Mouse (Mus musculus): ENCODE measurements around the gene Usp35. TPM values are rescaled to one million over a fixed set of nuclear protein-coding genes. Genes with fewer than 3 reads are reported as not detected.

Gene Usp35
- polyA plus RNA-seq, 1 experiment: 1.6 TPM

DNA sequence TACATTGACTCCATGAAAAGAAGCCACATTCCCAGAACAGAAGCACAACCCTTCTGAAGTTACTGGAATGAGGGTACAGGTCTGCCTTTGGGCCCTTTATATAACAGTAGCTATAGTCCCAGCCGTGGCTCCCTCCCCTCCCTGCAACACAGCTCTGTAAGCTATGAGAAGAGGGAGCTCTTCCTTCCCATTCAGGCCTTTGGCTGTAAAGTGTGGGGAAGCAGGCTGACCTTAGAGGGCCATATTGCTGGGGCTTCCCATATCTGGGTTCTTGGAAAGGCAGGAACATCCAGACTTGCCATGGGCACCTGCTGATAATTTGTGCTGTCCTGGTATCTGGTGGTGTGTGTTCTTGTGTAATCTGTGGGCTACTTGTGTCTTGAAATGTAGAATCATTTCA is 24.3 kb downstream of the Usp35 start:
- no peak for TF ChIP-seq USF1 (IDR thresholded peaks at IDR 0.05; ENCODE audit: low read depth)
- no peak for TF ChIP-seq E2F4 (IDR thresholded peaks at IDR 0.05; ENCODE audit: insufficient read depth)
- TF ChIP-seq CEBPB (IDR thresholded peaks at IDR 0.05; ENCODE audit: insufficient read depth, poor library complexity, severe bottlenecking): no peak
- TF ChIP-seq MAX (IDR thresholded peaks at IDR 0.05; ENCODE audit: low read depth): no peak
- TF ChIP-seq TCF12 (IDR thresholded peaks at IDR 0.05; ENCODE audit: insufficient read depth, poor library complexity, severe bottlenecking): no peak
- TF ChIP-seq REST (IDR thresholded peaks at IDR 0.05; ENCODE audit: insufficient read depth, insufficient read length): no peak
- no peak for TF ChIP-seq TCF3 (IDR thresholded peaks at IDR 0.05; ENCODE audit: insufficient read length, low read depth)
- TF ChIP-seq POLR2AphosphoS2 (IDR thresholded peaks at IDR 0.05; ENCODE audit: insufficient read length, low read depth): no peak
- TF ChIP-seq MYOD1 (IDR thresholded peaks at IDR 0.05; ENCODE audit: control insufficient read depth in 1 of 3, insufficient read length in 2 of 3, low read depth in 2 of 3): no peak
- no peak for TF ChIP-seq POLR2A (IDR thresholded peaks at IDR 0.05; ENCODE audit: insufficient read length, low read depth)
- TF ChIP-seq MYOG (IDR thresholded peaks at IDR 0.05; ENCODE audit: control insufficient read depth in 1 of 3, insufficient read depth in 1 of 3, insufficient read length in 2 of 3, low read depth in 2 of 3): no peak
- TF ChIP-seq SRF (IDR thresholded peaks at IDR 0.05; ENCODE audit: control insufficient read depth, insufficient read length, low read depth): no peak
- Histone ChIP-seq H3K4me2 (ENCODE audit: low read depth) (no peak overlapping the region), H3K36me3 (ENCODE audit: control insufficient read depth, insufficient read depth) (peaks cover 13% of the 10 kb centered on the region), H3ac (ENCODE audit: control insufficient read depth, insufficient read length) (no peak overlapping the region), H3K79me2 (ENCODE audit: control insufficient read depth, insufficient read depth) (no peaks in the 10 kb centered on the region), H3K4me3 (no peak overlapping the region), H3K27me3 (ENCODE audit: control insufficient read depth, insufficient read depth, insufficient read length) (no peaks in the 10 kb centered on the region)

DNA sequence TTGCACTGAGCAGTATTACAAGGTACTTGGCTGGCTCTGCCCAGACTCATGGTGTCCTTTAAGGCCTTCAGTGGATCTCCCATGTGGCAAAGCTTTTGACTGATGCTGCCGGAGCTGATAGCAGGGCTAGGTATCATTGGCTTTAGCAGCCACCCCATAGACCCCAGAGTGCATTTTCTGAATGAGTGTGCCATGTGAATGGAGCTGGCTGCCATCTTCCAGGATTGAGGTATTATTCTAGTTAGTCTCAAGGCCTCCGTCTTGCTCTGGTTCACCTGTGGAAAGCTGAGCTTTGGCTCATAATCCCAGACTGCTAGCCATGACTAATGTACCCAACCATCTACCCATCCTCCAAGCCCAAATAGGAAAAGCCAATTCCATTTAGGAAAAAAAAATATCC is 25.0 kb downstream of the Usp35 start:
- no peak for TF ChIP-seq MYOG (IDR thresholded peaks at IDR 0.05; ENCODE audit: control insufficient read depth in 1 of 3, insufficient read depth in 1 of 3, insufficient read length in 2 of 3, low read depth in 2 of 3)
- TF ChIP-seq MAX (IDR thresholded peaks at IDR 0.05; ENCODE audit: low read depth): no peak
- TF ChIP-seq POLR2AphosphoS2 (IDR thresholded peaks at IDR 0.05; ENCODE audit: insufficient read length, low read depth): no peak
- no peak for TF ChIP-seq SRF (IDR thresholded peaks at IDR 0.05; ENCODE audit: control insufficient read depth, insufficient read length, low read depth)
- no peak for TF ChIP-seq MYOD1 (IDR thresholded peaks at IDR 0.05; ENCODE audit: control insufficient read depth in 1 of 3, insufficient read length in 2 of 3, low read depth in 2 of 3)
- no peak for TF ChIP-seq USF1 (IDR thresholded peaks at IDR 0.05; ENCODE audit: low read depth)
- Histone ChIP-seq H3ac (ENCODE audit: control insufficient read depth, insufficient read length) (no peak overlapping the region), H3K36me3 (ENCODE audit: control insufficient read depth, insufficient read depth) (peaks cover 13% of the 10 kb centered on the region), H3K4me3 (no peak overlapping the region), H3K79me2 (ENCODE audit: control insufficient read depth, insufficient read depth) (no peaks in the 10 kb centered on the region), H3K4me2 (ENCODE audit: low read depth) (no peak overlapping the region), H3K27me3 (ENCODE audit: control insufficient read depth, insufficient read depth, insufficient read length) (no peaks in the 10 kb centered on the region)

DNA sequence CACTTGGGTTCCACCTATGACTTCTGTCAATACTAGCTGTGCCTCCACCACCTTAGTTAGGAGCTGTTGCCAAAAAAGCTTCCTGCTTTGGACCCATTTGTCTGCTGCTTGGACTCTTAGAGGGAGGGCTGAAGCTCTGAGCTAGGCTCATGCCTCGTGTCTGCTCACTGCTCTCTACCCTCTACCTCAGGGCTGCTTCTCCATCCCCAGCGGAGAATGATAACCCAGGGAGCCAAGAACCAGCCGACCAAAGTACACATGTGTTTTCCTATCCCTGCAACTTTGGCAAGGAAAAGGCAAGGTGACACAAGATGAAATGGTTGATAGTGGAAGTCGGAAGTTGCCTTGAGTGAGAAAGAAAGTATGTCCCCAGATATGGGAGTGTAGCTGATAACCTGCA is 26.6 kb downstream of the Usp35 start:
- Histone ChIP-seq H3K27me3 (ENCODE audit: control insufficient read depth, insufficient read depth, insufficient read length) (no peaks in the 10 kb centered on the region), H3K79me2 (ENCODE audit: control insufficient read depth, insufficient read depth) (no peaks in the 10 kb centered on the region), H3K36me3 (ENCODE audit: control insufficient read depth, insufficient read depth) (peaks cover 13% of the 10 kb centered on the region), H3K4me2 (ENCODE audit: low read depth) (no peak overlapping the region), H3K4me3 (no peak overlapping the region), H3ac (ENCODE audit: control insufficient read depth, insufficient read length) (no peak overlapping the region)
- TF ChIP-seq POLR2A (IDR thresholded peaks at IDR 0.05; ENCODE audit: insufficient read length, low read depth) (no peak), POLR2AphosphoS2 (IDR thresholded peaks at IDR 0.05; ENCODE audit: insufficient read length, low read depth) (no peak)

DNA sequence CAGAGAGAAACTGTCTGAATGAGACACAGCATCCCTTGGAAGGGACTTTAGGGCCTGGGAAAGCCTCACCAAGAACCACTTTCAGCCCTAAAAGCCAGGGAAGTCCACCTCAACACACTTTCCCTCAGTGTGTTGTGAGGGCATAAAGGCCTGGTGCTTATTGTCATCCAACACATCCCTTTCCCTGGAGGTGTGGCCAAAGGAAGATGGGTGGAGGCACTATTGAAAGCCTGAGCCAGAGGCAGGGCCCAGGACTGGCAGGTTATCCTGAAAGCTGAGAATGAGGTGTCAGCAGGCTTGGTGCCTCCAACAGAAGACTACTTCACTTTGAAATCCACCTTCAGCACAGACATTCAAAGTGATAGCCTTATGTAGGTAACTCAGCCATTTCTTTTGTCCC is 27.3 kb downstream of the Usp35 start:
- H3K4me3 ChIP-seq: no peak overlapping the region
- H3K79me2 ChIP-seq (ENCODE audit: control insufficient read depth, insufficient read depth): no peaks in the 10 kb centered on the region
- peaks cover 13% of the 10 kb centered on the region for H3K36me3 ChIP-seq (ENCODE audit: control insufficient read depth, insufficient read depth)
- no peaks in the 10 kb centered on the region for H3K27me3 ChIP-seq (ENCODE audit: control insufficient read depth, insufficient read depth, insufficient read length)
- TF ChIP-seq POLR2A (IDR thresholded peaks at IDR 0.05; ENCODE audit: insufficient read length, low read depth) (no peak), E2F4 (IDR thresholded peaks at IDR 0.05; ENCODE audit: insufficient read depth) (no peak), REST (IDR thresholded peaks at IDR 0.05; ENCODE audit: insufficient read depth, insufficient read length) (no peak), POLR2AphosphoS2 (IDR thresholded peaks at IDR 0.05; ENCODE audit: insufficient read length, low read depth) (no peak), TCF12 (IDR thresholded peaks at IDR 0.05; ENCODE audit: insufficient read depth, poor library complexity, severe bottlenecking) (no peak), TCF3 (IDR thresholded peaks at IDR 0.05; ENCODE audit: insufficient read length, low read depth) (no peak), MAX (IDR thresholded peaks at IDR 0.05; ENCODE audit: low read depth) (no peak), USF1 (IDR thresholded peaks at IDR 0.05; ENCODE audit: low read depth) (no peak)
- no peak overlapping the region for H3K4me2 ChIP-seq (ENCODE audit: low read depth)
- H3ac ChIP-seq (ENCODE audit: control insufficient read depth, insufficient read length): no peak overlapping the region

DNA sequence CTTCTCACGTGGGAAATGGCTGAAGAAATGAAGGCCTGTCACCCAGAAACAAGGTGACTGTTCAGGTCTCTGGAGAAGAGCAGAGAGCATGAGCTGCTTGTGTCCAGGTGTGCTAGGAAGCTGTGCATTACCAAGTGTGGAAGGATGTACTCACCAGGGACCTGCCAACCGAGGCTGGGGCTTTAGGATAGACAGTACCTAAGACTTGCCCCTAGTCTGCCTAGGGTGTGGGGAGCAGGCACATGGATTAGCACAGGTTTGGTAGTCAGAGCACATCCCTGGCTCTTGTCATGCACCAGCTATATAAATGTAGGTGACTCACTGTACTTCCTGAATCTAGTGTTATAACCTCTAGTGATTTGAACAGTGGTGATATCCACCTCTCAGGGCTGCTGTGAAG is 28.2 kb downstream of the Usp35 start:
- Histone ChIP-seq H3K4me3 (no peak overlapping the region), H3K79me2 (ENCODE audit: control insufficient read depth, insufficient read depth) (no peaks in the 10 kb centered on the region), H3K27me3 (ENCODE audit: control insufficient read depth, insufficient read depth, insufficient read length) (no peaks in the 10 kb centered on the region), H3K4me2 (ENCODE audit: low read depth) (no peak overlapping the region), H3ac (ENCODE audit: control insufficient read depth, insufficient read length) (no peak overlapping the region), H3K36me3 (ENCODE audit: control insufficient read depth, insufficient read depth) (peaks cover 12% of the 10 kb centered on the region)
- TF ChIP-seq TCF12 (IDR thresholded peaks at IDR 0.05; ENCODE audit: insufficient read depth, poor library complexity, severe bottlenecking) (no peak), USF1 (IDR thresholded peaks at IDR 0.05; ENCODE audit: low read depth) (no peak), E2F4 (IDR thresholded peaks at IDR 0.05; ENCODE audit: insufficient read depth) (no peak), POLR2AphosphoS2 (IDR thresholded peaks at IDR 0.05; ENCODE audit: insufficient read length, low read depth) (no peak), REST (IDR thresholded peaks at IDR 0.05; ENCODE audit: insufficient read depth, insufficient read length) (no peak), CEBPB (IDR thresholded peaks at IDR 0.05; ENCODE audit: insufficient read depth, poor library complexity, severe bottlenecking) (no peak), TCF3 (IDR thresholded peaks at IDR 0.05; ENCODE audit: insufficient read length, low read depth) (no peak), MAX (IDR thresholded peaks at IDR 0.05; ENCODE audit: low read depth) (no peak)
